8 mouse cellular contexts compared by ENCODE assay signal in genomic region chr19:10605293-10605900, GRCm38 (mm10). TPM values are rescaled to one million over a fixed set of nuclear protein-coding genes. Genes with fewer than 3 reads are reported as not detected.
DNase-seq lines count a peak whose midpoint lies in the region; ATAC-seq and TF ChIP-seq lines count a peak whose summit lies in the region.

Gene Ddb1 (plus strand): TSS chr19:10605327.
Gene Tkfc (minus strand): TSS chr19:10605654.

- peak within 1 kb of the TSS; percentile 90 for H3K9ac ChIP-seq in lung, postnatal 0 days (replicated peaks; ENCODE audit: low read depth)

- H3K27ac ChIP-seq in hindbrain, embryonic 10.5 days = peak within 1 kb of the TSS; percentile 96
- H3K27ac ChIP-seq in lung, postnatal 0 days (ENCODE audit: low read length) = peak within 1 kb of the TSS; percentile 98

- DNase-seq in MEL-GATA-1-ER (ENCODE audit: extremely low read depth, low read depth) = peak; percentile 94
- peak; percentile 99 for DNase-seq in cerebellum, adult 8-10 months
- peak; percentile 99 for DNase-seq in hindbrain, embryonic 10.5 days (ENCODE audit: low spot score)
- DNase-seq in layer of hippocampus, adult 9-11 months = peak; percentile 98
- DNase-seq in lung, postnatal 0 days (ENCODE audit: low spot score) = peak; percentile 99
- peak; percentile 97 for DNase-seq in ovary, postnatal 14 days (ENCODE audit: low spot score)
- peak; percentile 99 for DNase-seq in thymus, postnatal 14 days

- WGBS in hindbrain, embryonic 10.5 days = under 1% methylated on average over 49 of the region's 49 CpGs
- under 1% methylated on average over 46 of the region's 49 CpGs for WGBS in lung, postnatal 0 days

- ATAC-seq in frontal cortex, adult (ENCODE audit: low TSS enrichment) = peak; percentile 90
- peak; percentile 97 for ATAC-seq in lung, postnatal 0 days

- TF ChIP-seq EP300 in lung, postnatal 0 days (IDR thresholded peaks at IDR 0.05) = no peak

- peak; percentile 76 for TF ChIP-seq CTCF in lung, postnatal 0 days (IDR thresholded peaks at IDR 0.05)

- H3K9me3 ChIP-seq in hindbrain, embryonic 10.5 days = no peaks in the 10 kb centered on the region
- H3K9me3 ChIP-seq in lung, postnatal 0 days (ENCODE audit: low read length) = no peaks in the 10 kb centered on the region

- H3K4me3 ChIP-seq in hindbrain, embryonic 10.5 days = peak within 1 kb of the TSS; percentile 97
- peak within 1 kb of the TSS; percentile 93 for H3K4me3 ChIP-seq in lung, postnatal 0 days (ENCODE audit: low read depth, low read length)

- peaks cover 39% of the 10 kb centered on the region for H3K36me3 ChIP-seq in hindbrain, embryonic 10.5 days
- H3K36me3 ChIP-seq in lung, postnatal 0 days (ENCODE audit: insufficient read depth, low read length) = peaks cover 16% of the 10 kb centered on the region; the same call in 1 of the 2 replicates

- no peaks in the 10 kb centered on the region for H3K27me3 ChIP-seq in hindbrain, embryonic 10.5 days (ENCODE audit: insufficient read depth, poor library complexity, severe bottlenecking)
- no peaks in the 10 kb centered on the region for H3K27me3 ChIP-seq in lung, postnatal 0 days (replicated peaks; ENCODE audit: insufficient read depth, low read length)

- peak within 1 kb of the TSS; percentile 68 for H3K4me2 ChIP-seq in lung, postnatal 0 days (replicated peaks; ENCODE audit: low read depth, low read length)

- H3K4me1 ChIP-seq in hindbrain, embryonic 10.5 days (replicated peaks) = peaks cover 46% of the 10 kb centered on the region
- H3K4me1 ChIP-seq in lung, postnatal 0 days (ENCODE audit: insufficient read depth, low read depth, low read length) = peaks cover 9% of the 10 kb centered on the region; the same call in 1 of the 2 replicates

RNA-seq across cellular contexts. Expression of gene Ddb1, which starts in this region (rescaled TPM):
- polyA plus RNA-seq in hindbrain, embryonic 10.5 days (2016; fragmentation: Nextera tagmentation; extraction: Ambion mirVana) = 461 and 484 TPM in 2 replicates
- polyA plus RNA-seq in lung, postnatal 0 days (2015; fragmentation: Nextera tagmentation; extraction: Ambion mirVana) = 178 and 181 TPM in 2 replicates

RNA-seq across cellular contexts. Expression of gene Tkfc, which starts in this region (rescaled TPM):
- 21.6 and 23.3 TPM in 2 replicates for polyA plus RNA-seq in hindbrain, embryonic 10.5 days (2016; fragmentation: Nextera tagmentation; extraction: Ambion mirVana)
- 7.3 TPM in 2 replicates for polyA plus RNA-seq in lung, postnatal 0 days (2015; fragmentation: Nextera tagmentation; extraction: Ambion mirVana)

Comparison
In these comparisons a context has a peak if more than half of its experiments do, and no peak if none do; other contexts are left out.
1. Peak in every context shown above with its lines: DNase-seq, ATAC-seq, H3K4me3 ChIP-seq and H3K27ac ChIP-seq.